Mouse (Mus musculus) right cerebral cortex, postnatal 4 days (tissue): ENCODE data around the gene Zfp651.

Experiments used
- DNase-seq: peaks from one replicate; pipeline ENCODE4 v3.0.0-alpha.2; 2022

Gene Zfp651

GRCm38 (mm10) chr9:121759091-121760081, at the start of gene Zfp651:
Gene Zfp651, plus strand, starts transcription at chr9:121759330.
- peak; percentile 76 for DNase-seq

- peak; percentile 95 for DNase-seq
These were observed 49.1 kb upstream of the Zfp651 start, which contains the start of gene Ss18l2 for GRCm38 (mm10) chr9:121709898-121710583. Gene Ss18l2, plus strand, starts transcription at chr9:121710329.

- DNase-seq = no peak
These were observed 48.5 kb upstream of the Zfp651 start for GRCm38 (mm10) chr9:121710584-121710975.

- no peak for DNase-seq
These were observed 42.1 kb upstream of the Zfp651 start for GRCm38 (mm10) chr9:121717048-121717447.

GRCm38 (mm10) chr9:121718070-121718705, 40.9 kb upstream of the Zfp651 start:
- no peak for DNase-seq

- DNase-seq = peak; percentile 94
These were observed 40.3 kb upstream of the Zfp651 start, which contains the start of gene Nktr for GRCm38 (mm10) chr9:121718792-121719318. Gene Nktr, plus strand, starts transcription at chr9:121719169.

- DNase-seq = no peak
These were observed 39.5 kb upstream of the Zfp651 start for GRCm38 (mm10) chr9:121719347-121720331.

GRCm38 (mm10) chr9:121740490-121740889, 18.6 kb upstream of the Zfp651 start:
- DNase-seq = no peak

GRCm38 (mm10) chr9:121741168-121741567, 18.0 kb upstream of the Zfp651 start:
- no peak for DNase-seq

GRCm38 (mm10) chr9:121744051-121744450, 15.1 kb upstream of the Zfp651 start:
- no peak for DNase-seq

GRCm38 (mm10) chr9:121752774-121753173, 6.4 kb upstream of the Zfp651 start:
- no peak for DNase-seq

- DNase-seq = no peak
These were observed 4.5 kb upstream of the Zfp651 start for GRCm38 (mm10) chr9:121754624-121755023.

- DNase-seq = no peak
These were observed 2.3 kb upstream of the Zfp651 start for GRCm38 (mm10) chr9:121756785-121757184.

GRCm38 (mm10) chr9:121757432-121757831, 1.7 kb upstream of the Zfp651 start:
- DNase-seq = no peak

- no peak for DNase-seq
These were observed 1.0 kb upstream of the Zfp651 start for GRCm38 (mm10) chr9:121757835-121758814.

- DNase-seq = peak; percentile 58
These were observed 1.4 kb downstream of the Zfp651 start for GRCm38 (mm10) chr9:121760271-121761090.

GRCm38 (mm10) chr9:121761091-121761665, 2.0 kb downstream of the Zfp651 start:
- DNase-seq = no peak

GRCm38 (mm10) chr9:121761787-121762186, 2.7 kb downstream of the Zfp651 start:
- no peak for DNase-seq

- no peak for DNase-seq
These were observed 3.1 kb downstream of the Zfp651 start for GRCm38 (mm10) chr9:121762248-121762647.
